Mouse (Mus musculus): ENCODE results near the gene Rpf2.

DNA sequence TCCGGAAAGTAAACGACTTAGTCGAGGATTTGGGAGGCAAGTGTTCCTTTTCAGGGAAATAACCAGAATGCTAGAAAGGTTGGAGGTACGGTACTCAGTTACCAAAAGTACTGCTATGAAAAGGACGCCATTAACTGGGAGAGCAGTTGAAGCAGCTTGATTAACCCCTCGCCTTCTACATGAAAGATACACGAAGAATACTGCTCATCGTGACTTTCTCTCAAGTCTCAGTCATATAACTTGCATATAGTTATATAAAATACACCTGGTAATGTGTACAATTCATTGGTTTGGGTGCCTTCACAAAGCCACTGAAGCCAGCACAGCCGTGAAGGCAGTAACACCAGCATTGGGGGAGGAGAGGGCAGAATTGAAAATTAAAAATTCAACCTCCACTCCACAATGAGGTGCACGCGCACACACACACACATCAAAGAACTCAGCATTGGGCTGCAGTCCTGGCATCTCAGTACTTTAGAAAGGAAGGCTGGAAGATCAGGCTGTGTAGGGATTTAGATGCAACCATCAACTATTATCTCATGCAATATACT is 405 bp upstream of the Rpf2 start:
- TF ChIP-seq POLR2A (IDR thresholded peaks at IDR 0.05; ENCODE audit: extremely low read depth, insufficient read depth, low read length) (no peak; the same call in 1 of the 2 replicates), CTCF (IDR thresholded peaks at IDR 0.05; ENCODE audit: extremely low read depth, insufficient read depth, low read length) (no peak)

Data from cortical plate, adult 2 months (tissue).